Mouse (Mus musculus): ENCODE results near the gene Rtn2. TPM values are rescaled to one million over a fixed set of nuclear protein-coding genes. Genes with fewer than 3 reads are reported as not detected.

Rtn2 gene
- polyA plus RNA-seq, 1 experiment = 18.9 TPM

- WGBS = 85% methylated on average over 6 of the region's 6 CpGs
- no peak for DNase-seq (ENCODE audit: low read depth, low spot score)
Observed at GRCm38 (mm10) chr7:19297034-19297433, 14.6 kb downstream of the Rtn2 start.

GRCm38 (mm10) chr7:19297794-19298193, 15.4 kb downstream of the Rtn2 start:
- 90% methylated on average over 5 of the region's 5 CpGs for WGBS
- no peak for DNase-seq (ENCODE audit: low read depth, low spot score)

GRCm38 (mm10) chr7:19299194-19299593, 16.8 kb downstream of the Rtn2 start:
- DNase-seq (ENCODE audit: low read depth, low spot score) = no peak
- WGBS = 14% methylated on average over 3 of the region's 3 CpGs

GRCm38 (mm10) chr7:19300501-19301421, 18.3 kb downstream of the Rtn2 start:
- peak; percentile 54 for DNase-seq (ENCODE audit: low read depth, low spot score)
- under 1% methylated on average over 29 of the region's 29 CpGs for whole genome bisulfite sequencing

GRCm38 (mm10) chr7:19301461-19302263, 19.2 kb downstream of the Rtn2 start:
- 11% methylated on average over 16 of the region's 16 CpGs for WGBS
- DNase-seq (ENCODE audit: low read depth, low spot score) = no peak

GRCm38 (mm10) chr7:19302264-19303045, 20.0 kb downstream of the Rtn2 start:
- no peak for DNase-seq (ENCODE audit: low read depth, low spot score)
- 59% methylated on average over 13 of the region's 13 CpGs for WGBS

GRCm38 (mm10) chr7:19303046-19303305, 20.6 kb downstream of the Rtn2 start:
- WGBS = 90% methylated on average over 12 of the region's 12 CpGs
- no peak for DNase-seq (ENCODE audit: low read depth, low spot score)

GRCm38 (mm10) chr7:19303770-19304169, 21.3 kb downstream of the Rtn2 start:
- no peak for DNase-seq (ENCODE audit: low read depth, low spot score)
- WGBS = 10% methylated on average over 16 of the region's 16 CpGs

- WGBS = 15% methylated on average over 48 of the region's 48 CpGs
- DNase-seq (ENCODE audit: low read depth, low spot score) = no peak
Observed at GRCm38 (mm10) chr7:19304501-19305412, 22.3 kb downstream of the Rtn2 start.

- no peak for DNase-seq (ENCODE audit: low read depth, low spot score)
- 28% methylated on average over 6 of the region's 6 CpGs for WGBS
Observed at GRCm38 (mm10) chr7:19305413-19305735, 22.9 kb downstream of the Rtn2 start.

GRCm38 (mm10) chr7:19305796-19306765, 23.7 kb downstream of the Rtn2 start:
- no peak for DNase-seq (ENCODE audit: low read depth, low spot score)
- WGBS = 62% methylated on average over 16 of the region's 16 CpGs

- WGBS = 71% methylated on average over 25 of the region's 25 CpGs
Observed at GRCm38 (mm10) chr7:19306819-19307738, 24.7 kb downstream of the Rtn2 start.

GRCm38 (mm10) chr7:19307739-19308453, 25.5 kb downstream of the Rtn2 start:
- peak; percentile 50 for DNase-seq (ENCODE audit: low read depth, low spot score)
- 2% methylated on average over 18 of the region's 18 CpGs for whole genome bisulfite sequencing

More at GRCm38 (mm10) chr7:19306819-19307738, 24.7 kb downstream of the Rtn2 start:
- no peak for DNase-seq (ENCODE audit: low read depth, low spot score)

- peak; percentile 85 for DNase-seq (ENCODE audit: low read depth, low spot score)
Observed at GRCm38 (mm10) chr7:19308454-19309277, 26.2 kb downstream of the Rtn2 start.

GRCm38 (mm10) chr7:19309278-19309883, 27.0 kb downstream of the Rtn2 start:
- WGBS = under 1% methylated on average over 48 of the region's 48 CpGs
- DNase-seq (ENCODE audit: low read depth, low spot score) = no peak

More at GRCm38 (mm10) chr7:19308454-19309277, 26.2 kb downstream of the Rtn2 start:
- under 1% methylated on average over 58 of the region's 58 CpGs for WGBS

All from large intestine, adult 2 months (tissue).